Mouse (Mus musculus) ES-Bruce4 (cell line): ENCODE measurements around the gene Abtb1.

Experiments used
- CTCF ChIP-seq: IDR thresholded peaks from one replicate; pipeline ENCODE4 v1.8.1; 2011; ENCODE audit warnings: low read depth, low read length
- EP300 ChIP-seq: IDR thresholded peaks from 2 replicates; pipeline ENCODE4 v1.6.1; 2011; ENCODE audit warnings: low read depth, low read length; ENCODE audit not compliant: insufficient read depth
- POLR2A ChIP-seq: IDR thresholded peaks from one replicate; pipeline ENCODE4 v1.8.1; 2011; ENCODE audit warnings: low read length; ENCODE audit not compliant: insufficient read depth

DNA sequence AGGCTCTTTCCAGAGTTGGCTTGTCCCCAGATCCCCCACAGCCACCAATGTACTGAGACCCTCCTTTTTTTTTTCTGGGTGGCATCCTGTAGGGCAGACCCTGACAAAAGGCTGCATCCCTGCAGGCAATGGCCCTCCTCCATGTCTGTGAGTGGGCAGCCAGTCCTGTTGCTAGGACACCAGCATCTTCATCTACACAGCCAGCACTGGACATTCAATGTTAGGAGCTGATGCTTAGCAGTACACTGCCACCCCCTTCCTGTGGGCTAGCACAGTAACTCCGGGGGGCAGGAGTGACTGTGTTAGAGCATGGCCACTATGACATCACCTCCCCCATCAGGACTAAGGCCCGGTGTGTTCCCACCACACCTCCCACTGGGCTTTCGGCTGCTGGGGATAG is 26.7 kb downstream of the Abtb1 start:
- no peak for TF ChIP-seq CTCF
- no peak for TF ChIP-seq POLR2A
- TF ChIP-seq EP300, result no peak
